Mouse (Mus musculus) midbrain, embryonic 16.5 days (tissue): ENCODE data around the gene Abraxas2. TPM values are rescaled to one million over a fixed set of nuclear protein-coding genes. Genes with fewer than 3 reads are reported as not detected.

ENCODE experiments used
- ATAC-seq: fragments of 200-750 bp; cut with Nextera tagmentation; 2 replicates; pipeline ENCODE4 v1.8.0; 2017; ENCODE audit warnings: moderate TSS enrichment
- H3K27ac ChIP-seq: fragments of 300-500 bp; sonication (generic); 2 replicates; pipeline ENCODE4 v1.5.1; 2014; ENCODE audit warnings: mild to moderate bottlenecking, low read length, mixed read lengths
- H3K27me3 ChIP-seq: fragments of 300-500 bp; sonication (generic); 2 replicates; pipeline ENCODE4 v1.6.1; 2014; ENCODE audit warnings: low read depth, low read length, mixed read lengths; ENCODE audit not compliant: control insufficient read depth, insufficient read depth
- H3K36me3 ChIP-seq: fragments of 300-500 bp; sonication (generic); 2 replicates; pipeline ENCODE4 v1.6.1; 2014; ENCODE audit warnings: mild to moderate bottlenecking, low read length, moderate library complexity, mixed read lengths; ENCODE audit not compliant: control insufficient read depth, insufficient read depth
- H3K4me1 ChIP-seq: fragments of 300-500 bp; sonication (generic); 2 replicates; pipeline ENCODE4 v1.6.1; 2014; ENCODE audit warnings: mild to moderate bottlenecking, low read length, mixed read lengths; ENCODE audit not compliant: control insufficient read depth, insufficient read depth
- H3K4me2 ChIP-seq: fragments of 300-500 bp; sonication (generic); 2 replicates; pipeline ENCODE4 v1.6.1; 2014; ENCODE audit warnings: mild to moderate bottlenecking, low read length, mixed read lengths
- H3K4me3 ChIP-seq: fragments of 300-500 bp; sonication (generic); 2 replicates; pipeline ENCODE4 v1.5.1; 2014; ENCODE audit warnings: low read depth, mild to moderate bottlenecking, low read length, moderate library complexity, mixed read lengths
- H3K9ac ChIP-seq: fragments of 300-500 bp; sonication (generic); 2 replicates; pipeline ENCODE4 v1.6.1; 2014; ENCODE audit warnings: low read depth, low read length, mixed read lengths
- H3K9me3 ChIP-seq: fragments of 300-500 bp; sonication (generic); replicated peaks from 2 replicates; pipeline ENCODE4 v1.6.1; 2014; ENCODE audit warnings: mild to moderate bottlenecking, low read length, mixed read lengths; ENCODE audit not compliant: control insufficient read depth, poor library complexity, severe bottlenecking
- WGBS: fragments of 180-500 bp; shearing (Covaris S2); extraction: QIAGEN DNeasy Blood & Tissue Kit; methylation state at CpG from one replicate; pipeline ENCODE4 v1.1.7; 2014; 5-methylcytosine and 5-hydroxymethylcytosine counted together
- polyA plus RNA-seq: library from polyadenylated mRNA; unstranded; fragments of >200 nt; fragmentation: Nextera tagmentation; extraction: Ambion mirVana; gene quantifications from 2 replicates; pipeline ENCODE4 v1.2.1, GENCODE M21; 2015

Gene Abraxas2
- polyA plus RNA-seq, 1 experiment from 2014 or later: 37.4 TPM

GRCm38 (mm10) chr7:132843152-132843551, 15.9 kb upstream of the Abraxas2 start:
- Histone ChIP-seq H3K9me3 (no peaks in the 10 kb centered on the region), H3K36me3 (peaks cover 10% of the 10 kb centered on the region), H3K4me2 (no peak overlapping the region), H3K27ac (no peak overlapping the region), H3K27me3 (no peaks in the 10 kb centered on the region), H3K9ac (no peak overlapping the region), H3K4me3 (no peak overlapping the region), H3K4me1 (no peaks in the 10 kb centered on the region)
- 98% methylated on average over 3 of the region's 3 CpGs for WGBS
- ATAC-seq: no peak

DNA sequence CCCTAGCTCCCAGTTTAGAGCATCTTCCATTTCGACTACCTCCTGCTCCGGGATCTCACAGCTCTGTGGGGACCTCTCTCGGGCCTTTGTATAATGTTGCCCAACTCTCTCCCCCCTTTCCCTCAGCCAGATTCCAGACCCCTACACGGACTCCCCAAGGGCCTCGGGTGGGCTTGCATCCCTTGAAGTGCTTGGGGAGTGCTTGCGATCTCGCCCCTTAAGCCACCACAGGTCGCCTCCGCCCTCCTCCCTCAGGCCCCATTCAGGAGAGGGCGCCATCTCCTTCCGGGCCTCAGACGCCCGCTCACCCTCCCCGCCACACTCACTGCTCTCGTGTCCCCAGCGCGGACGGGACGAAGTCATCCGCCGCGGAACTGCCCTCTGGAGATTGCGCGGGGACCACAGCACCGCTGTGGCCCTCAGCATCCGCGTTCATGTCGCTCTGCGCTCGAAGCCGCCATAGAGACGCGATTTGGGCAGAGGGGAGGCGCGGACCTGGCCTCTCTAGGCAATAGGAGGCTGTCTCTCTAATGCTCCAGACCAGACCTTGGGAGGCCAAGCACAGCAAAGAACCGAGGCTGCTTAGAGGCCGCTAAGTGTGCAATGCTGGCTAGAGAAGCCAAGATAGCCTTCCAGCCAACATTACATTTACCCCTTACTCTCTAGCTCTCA, 6.7 kb upstream of the Abraxas2 start, which contains the start of gene Eef1akmt2:
Gene Eef1akmt2 (minus strand): TSS at position 501 of the 672 bp plus-strand sequence.
- peak within 1 kb of the TSS; percentile 76 for H3K4me2 ChIP-seq
- peak within 1 kb of the TSS; percentile 96 for H3K27ac ChIP-seq
- H3K36me3 ChIP-seq: peaks cover 6% of the 10 kb centered on the region; the same call in 1 of the 2 replicates
- peaks cover 10% of the 10 kb centered on the region for H3K4me1 ChIP-seq
- 0% methylated on average over 35 of the region's 37 CpGs for WGBS
- H3K4me3 ChIP-seq: peak within 1 kb of the TSS; percentile 68
- ATAC-seq: peak; percentile 97
- no peaks in the 10 kb centered on the region for H3K27me3 ChIP-seq
- H3K9ac ChIP-seq: peak within 1 kb of the TSS; percentile 88
- H3K9me3 ChIP-seq: no peaks in the 10 kb centered on the region

GRCm38 (mm10) chr7:132853361-132853760, 5.7 kb upstream of the Abraxas2 start:
- peaks cover 10% of the 10 kb centered on the region for H3K4me1 ChIP-seq
- no peak for ATAC-seq
- 80% methylated on average over 6 of the region's 6 CpGs for WGBS

DNA sequence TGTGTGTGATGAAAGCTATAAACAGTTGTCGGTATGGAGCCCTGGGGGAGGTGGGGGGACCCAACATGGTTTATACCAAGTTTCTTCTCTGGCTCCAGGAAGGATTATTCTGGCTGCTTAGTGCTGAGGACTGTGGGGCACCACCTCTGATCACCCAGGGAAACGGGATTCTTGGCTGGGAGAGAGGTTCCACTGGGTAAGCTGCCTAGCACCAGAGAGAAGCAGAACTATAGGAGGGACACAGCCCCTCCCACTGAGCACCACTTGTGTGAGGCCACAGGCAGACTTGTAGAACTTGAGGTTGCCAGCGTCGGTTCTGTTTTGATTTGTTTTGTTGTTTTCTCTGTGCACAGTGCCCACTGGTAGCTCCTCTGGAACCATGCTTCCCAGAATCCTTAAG, 5.1 kb upstream of the Abraxas2 start:
- Histone ChIP-seq H3K4me2 (no peak overlapping the region), H3K36me3 (0 out of 2 replicates have a peak, but pooled peaks cover 3% of the 10 kb centered on the region), H3K27me3 (no peaks in the 10 kb centered on the region), H3K9ac (no peak overlapping the region), H3K4me3 (no peak overlapping the region), H3K27ac (no peak overlapping the region), H3K9me3 (no peaks in the 10 kb centered on the region), H3K4me1 (peaks cover 14% of the 10 kb centered on the region)
- WGBS: 55% methylated on average over 4 of the region's 4 CpGs
- ATAC-seq: no peak

More at GRCm38 (mm10) chr7:132853361-132853760, 5.7 kb upstream of the Abraxas2 start:
- Histone ChIP-seq H3K4me2 (no peak overlapping the region), H3K9me3 (no peaks in the 10 kb centered on the region), H3K9ac (no peak overlapping the region), H3K36me3 (0 out of 2 replicates have a peak, but pooled peaks cover 3% of the 10 kb centered on the region), H3K4me3 (no peak overlapping the region), H3K27ac (0 out of 2 replicates have a peak overlapping the region, but pooled peaks have one; percentile 96), H3K27me3 (no peaks in the 10 kb centered on the region)

DNA sequence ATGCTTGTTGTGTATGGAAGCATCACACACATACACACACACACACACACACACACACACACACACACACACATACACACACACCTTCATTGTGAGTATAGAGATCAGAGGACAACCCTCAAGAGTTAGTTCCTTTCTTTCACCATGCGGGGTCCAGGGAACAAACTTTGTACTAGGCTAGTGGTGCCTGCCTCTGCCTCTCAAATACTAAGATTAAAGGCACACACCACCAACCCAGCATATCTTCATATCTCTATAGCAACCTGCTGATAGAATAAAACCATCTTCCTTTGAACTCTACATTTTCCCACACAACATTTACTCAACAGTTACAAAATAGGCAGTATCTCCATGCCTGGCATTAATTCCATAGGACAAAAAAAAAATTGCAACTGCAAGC, 2.9 kb upstream of the Abraxas2 start:
- ATAC-seq: no peak
- H3K4me3 ChIP-seq: no peak overlapping the region
- no peak overlapping the region for H3K4me2 ChIP-seq
- WGBS: 43% methylated on average over 1 of the region's 1 CpGs
- no peaks in the 10 kb centered on the region for H3K36me3 ChIP-seq
- H3K27ac ChIP-seq: no peak overlapping the region
- no peaks in the 10 kb centered on the region for H3K9me3 ChIP-seq
- H3K27me3 ChIP-seq: no peaks in the 10 kb centered on the region
- peaks cover 22% of the 10 kb centered on the region for H3K4me1 ChIP-seq
- H3K9ac ChIP-seq: no peak overlapping the region

DNA sequence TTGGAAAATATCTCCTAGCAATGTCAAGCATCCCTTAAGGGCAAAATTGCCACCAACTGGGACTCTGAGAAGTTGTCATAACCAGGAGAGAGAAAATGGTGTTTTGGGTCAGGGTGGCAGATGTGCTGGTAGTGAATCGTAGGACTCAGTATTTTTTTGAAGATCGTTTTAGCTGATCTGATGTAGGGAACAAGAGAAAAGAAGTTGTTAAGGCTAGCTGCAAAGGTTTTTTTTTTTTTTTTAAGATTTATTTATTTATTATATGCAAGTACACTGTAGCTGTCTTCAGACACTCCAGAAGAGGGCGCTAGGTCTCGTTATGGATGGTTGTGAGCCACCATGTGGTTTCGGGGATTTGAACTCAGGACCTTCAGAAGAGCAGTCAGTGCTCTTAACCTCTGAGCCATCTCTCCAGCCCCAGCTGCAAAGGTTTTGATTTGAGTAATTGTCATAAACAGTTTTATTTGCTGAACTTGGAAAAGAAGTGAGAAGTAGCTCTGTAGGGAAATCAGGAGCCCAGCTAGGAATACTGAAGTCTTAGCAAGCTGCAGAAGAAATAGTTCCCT, 899 bp upstream of the Abraxas2 start:
- H3K27ac ChIP-seq: no peak overlapping the region
- H3K27me3 ChIP-seq: no peaks in the 10 kb centered on the region
- ATAC-seq: no peak
- WGBS: 73% methylated on average over 5 of the region's 5 CpGs
- H3K36me3 ChIP-seq: no peaks in the 10 kb centered on the region
- H3K4me3 ChIP-seq: no peak overlapping the region
- no peak overlapping the region for H3K9ac ChIP-seq
- no peak overlapping the region for H3K4me2 ChIP-seq
- H3K4me1 ChIP-seq: peaks cover 15% of the 10 kb centered on the region
- H3K9me3 ChIP-seq: no peaks in the 10 kb centered on the region

DNA sequence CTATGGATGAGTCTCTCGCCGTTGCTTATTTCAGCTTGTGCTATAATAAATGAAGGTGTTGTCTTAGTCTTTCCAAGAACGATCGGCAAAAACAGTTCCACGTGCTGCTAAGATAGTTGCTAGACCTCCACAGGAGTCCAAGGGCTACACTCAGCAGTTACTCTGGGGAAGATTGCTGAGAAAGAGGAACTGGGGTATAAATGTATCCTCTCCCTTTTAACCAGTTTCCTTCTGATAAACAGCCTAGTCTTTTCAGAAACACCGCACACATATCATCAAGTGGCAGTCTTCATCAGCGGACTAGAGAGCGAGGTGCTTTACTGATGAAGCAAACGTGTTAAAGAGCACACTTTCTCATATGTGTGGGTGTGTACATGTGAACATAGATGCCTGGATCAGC, 7.3 kb downstream of the Abraxas2 start:
- Histone ChIP-seq H3K9ac (no peak overlapping the region), H3K27me3 (no peaks in the 10 kb centered on the region), H3K4me1 (no peaks in the 10 kb centered on the region), H3K4me3 (no peak overlapping the region), H3K9me3 (no peaks in the 10 kb centered on the region), H3K27ac (no peak overlapping the region), H3K36me3 (peaks cover 9% of the 10 kb centered on the region), H3K4me2 (no peak overlapping the region)
- 95% methylated on average over 9 of the region's 9 CpGs for WGBS
- no peak for ATAC-seq

DNA sequence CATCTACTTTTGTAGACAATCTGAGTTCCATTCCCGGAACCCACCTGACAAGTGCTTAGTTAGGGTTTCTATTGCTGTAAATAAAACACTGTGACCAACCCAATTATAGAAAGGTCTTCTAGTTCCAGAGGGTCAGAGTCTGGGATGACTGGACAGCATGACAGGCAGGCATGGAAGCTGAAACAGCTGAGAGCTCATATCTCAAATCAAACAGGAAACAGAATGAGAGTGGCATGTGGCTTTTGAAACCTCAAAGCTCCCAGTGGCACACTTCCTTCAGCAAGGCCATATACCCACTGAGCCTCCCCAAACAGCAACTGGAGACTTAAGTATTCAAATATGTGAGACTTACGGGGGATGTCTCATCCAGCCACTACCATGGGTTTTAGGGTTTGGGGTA, 14.0 kb downstream of the Abraxas2 start:
- 95% methylated on average over 2 of the region's 2 CpGs for WGBS

DNA sequence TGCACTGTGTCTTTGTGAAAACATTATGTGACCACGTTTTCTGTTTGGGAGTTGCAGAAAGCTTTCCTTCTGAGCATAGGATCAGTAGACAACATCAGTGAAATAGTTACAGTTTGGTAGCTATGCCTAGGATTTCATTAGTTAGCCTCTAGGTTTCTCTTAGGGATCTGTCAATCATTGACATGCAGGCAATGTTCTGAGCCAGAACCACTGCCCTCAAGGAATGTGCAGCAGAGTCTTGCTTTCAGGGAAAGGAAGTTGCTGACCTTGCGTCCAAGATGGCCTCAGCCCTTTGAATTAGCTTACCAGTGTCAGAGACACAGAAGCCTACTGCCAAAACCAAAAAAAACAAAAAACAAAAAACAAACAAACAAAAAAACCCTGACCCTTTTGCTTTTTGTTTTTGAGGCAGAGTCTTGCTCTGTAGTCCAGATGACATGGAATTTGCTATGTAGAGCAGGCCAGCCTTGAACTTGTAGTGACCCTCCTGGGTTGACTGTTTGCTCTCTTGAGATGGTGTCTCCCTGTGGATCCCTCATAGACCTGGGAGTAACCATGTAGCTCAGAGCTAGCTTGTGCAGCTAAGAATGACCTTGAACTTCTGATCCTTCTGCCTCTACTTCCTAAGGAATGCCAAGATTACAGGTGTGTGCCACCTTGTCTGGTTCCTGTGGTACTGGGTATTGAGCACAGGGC, 16.5 kb downstream of the Abraxas2 start:
- no peak overlapping the region for H3K9ac ChIP-seq
- no peaks in the 10 kb centered on the region for H3K4me1 ChIP-seq
- ATAC-seq: no peak
- H3K27ac ChIP-seq: no peak overlapping the region
- no peak overlapping the region for H3K4me3 ChIP-seq
- 93% methylated on average over 2 of the region's 2 CpGs for WGBS
- H3K4me2 ChIP-seq: no peak overlapping the region
- no peaks in the 10 kb centered on the region for H3K27me3 ChIP-seq
- H3K9me3 ChIP-seq: no peaks in the 10 kb centered on the region
- H3K36me3 ChIP-seq: peaks cover 62% of the 10 kb centered on the region

More for the DNA sequence above, 14.0 kb downstream of the Abraxas2 start:
- peaks cover 46% of the 10 kb centered on the region for H3K36me3 ChIP-seq
- no peaks in the 10 kb centered on the region for H3K4me1 ChIP-seq
- no peak for ATAC-seq
- H3K27me3 ChIP-seq: no peaks in the 10 kb centered on the region
- no peaks in the 10 kb centered on the region for H3K9me3 ChIP-seq
- H3K4me2 ChIP-seq: no peak overlapping the region
- H3K9ac ChIP-seq: no peak overlapping the region
- H3K4me3 ChIP-seq: no peak overlapping the region
- H3K27ac ChIP-seq: no peak overlapping the region
